Mouse (Mus musculus) spleen, embryonic (tissue): ENCODE data around the gene Osgep.
"Not testable (repeated sequence)": the region's sequence is repeated elsewhere in the genome, so short reads cannot be mapped to it uniquely, and the experiment has no call there.

Source experiments
- CTCF ChIA-PET: fragments of 350-600 bp; sonication (Branson Sonifier 250); formaldehyde crosslinking; loops from one replicate; lab custom pipeline; 2022; lab: Charles Lee

The Osgep gene

DNA sequence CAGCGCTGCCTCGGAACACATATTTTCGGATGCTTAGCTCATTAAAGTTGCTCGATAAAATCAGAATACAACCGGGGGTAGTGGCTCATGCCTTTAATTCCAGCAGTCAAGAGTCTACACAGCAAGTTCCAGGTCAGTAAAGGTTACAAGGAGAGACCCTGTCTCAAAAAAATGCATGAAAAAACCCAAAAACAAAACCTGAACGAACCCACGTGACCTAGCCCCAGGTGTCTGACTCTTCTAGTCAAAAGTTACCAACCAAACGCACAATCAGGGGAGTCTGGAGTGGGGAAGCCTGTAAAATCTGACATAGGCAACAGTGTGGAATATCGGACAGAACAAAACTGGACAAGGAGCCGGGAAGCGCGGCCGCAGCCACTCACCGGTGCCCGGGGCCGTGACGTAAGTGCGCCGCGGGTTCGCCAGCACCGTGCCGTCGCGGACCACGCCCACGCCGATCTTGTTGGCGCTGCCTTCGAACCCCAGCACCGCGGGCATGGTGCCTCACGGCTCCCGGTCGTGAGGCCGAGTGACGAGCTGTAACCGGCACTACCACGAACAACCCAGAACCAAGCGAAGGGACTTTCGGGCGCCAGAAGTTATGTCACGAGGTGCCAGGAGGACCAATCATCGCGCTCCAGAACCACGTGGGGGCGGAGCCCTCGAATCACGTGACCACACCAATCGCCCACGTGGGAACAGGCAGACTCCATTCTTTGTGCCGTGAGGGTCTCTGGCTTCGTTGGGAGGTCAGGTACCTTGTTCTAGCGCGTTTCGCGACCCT is at the start of gene Osgep, which contains the start of gene Apex1:
Gene Osgep, minus strand, starts transcription at position 613 of the 784 bp plus-strand sequence.
Gene Apex1, plus strand, starts transcription at position 688 of the 784 bp plus-strand sequence.
- CTCF ChIA-PET: interaction anchor here (0.5 kb wide), 1 partner anchor 47 kb away, joined by 3 read pairs; no protein-coding TSS in a partner anchor

DNA sequence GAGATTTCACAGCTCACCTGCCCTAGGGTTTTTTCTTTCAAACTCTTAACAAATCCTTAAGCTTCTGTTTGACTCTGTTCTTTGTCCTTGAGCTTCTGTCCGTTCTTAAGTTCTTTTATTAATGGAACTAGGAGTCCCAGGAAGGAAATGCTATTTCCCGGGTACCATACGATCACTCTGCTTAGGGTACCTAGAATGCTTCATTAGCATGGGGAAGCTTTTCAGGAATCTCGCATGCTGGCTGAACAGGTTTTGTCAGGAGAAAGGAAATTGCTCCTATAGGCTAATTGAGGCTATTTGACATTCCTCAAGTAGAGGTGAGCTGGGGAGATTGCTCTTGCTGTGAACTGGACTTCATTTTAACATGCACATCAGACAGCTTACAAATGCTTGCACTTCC is 49.0 kb upstream of the Osgep start:
- CTCF ChIA-PET: no interaction called here

- CTCF ChIA-PET: not testable (repeated sequence)
Measured at GRCm38 (mm10) chr14:50973054-50973453, 48.4 kb upstream of the Osgep start.

DNA sequence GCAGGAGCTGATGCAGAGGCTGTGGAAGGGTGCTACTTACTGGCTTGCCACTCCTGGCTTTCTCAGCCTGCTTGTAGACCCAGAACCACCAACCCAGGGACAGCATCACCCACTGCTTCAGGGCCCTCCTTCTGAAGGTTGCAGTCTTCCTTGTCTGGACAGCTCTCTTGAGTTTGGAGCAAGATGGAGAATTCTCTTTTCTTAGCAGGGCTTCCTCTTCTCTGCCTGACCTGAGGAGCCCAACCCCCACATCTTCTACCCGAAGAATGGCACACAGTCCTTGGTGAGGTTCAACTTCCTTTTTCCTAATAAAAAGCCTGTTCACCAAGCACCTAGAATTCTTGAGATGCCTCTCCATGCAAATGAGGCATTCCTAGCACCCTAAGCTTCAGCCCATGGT is 46.1 kb upstream of the Osgep start:
- CTCF ChIA-PET: no interaction called here

DNA sequence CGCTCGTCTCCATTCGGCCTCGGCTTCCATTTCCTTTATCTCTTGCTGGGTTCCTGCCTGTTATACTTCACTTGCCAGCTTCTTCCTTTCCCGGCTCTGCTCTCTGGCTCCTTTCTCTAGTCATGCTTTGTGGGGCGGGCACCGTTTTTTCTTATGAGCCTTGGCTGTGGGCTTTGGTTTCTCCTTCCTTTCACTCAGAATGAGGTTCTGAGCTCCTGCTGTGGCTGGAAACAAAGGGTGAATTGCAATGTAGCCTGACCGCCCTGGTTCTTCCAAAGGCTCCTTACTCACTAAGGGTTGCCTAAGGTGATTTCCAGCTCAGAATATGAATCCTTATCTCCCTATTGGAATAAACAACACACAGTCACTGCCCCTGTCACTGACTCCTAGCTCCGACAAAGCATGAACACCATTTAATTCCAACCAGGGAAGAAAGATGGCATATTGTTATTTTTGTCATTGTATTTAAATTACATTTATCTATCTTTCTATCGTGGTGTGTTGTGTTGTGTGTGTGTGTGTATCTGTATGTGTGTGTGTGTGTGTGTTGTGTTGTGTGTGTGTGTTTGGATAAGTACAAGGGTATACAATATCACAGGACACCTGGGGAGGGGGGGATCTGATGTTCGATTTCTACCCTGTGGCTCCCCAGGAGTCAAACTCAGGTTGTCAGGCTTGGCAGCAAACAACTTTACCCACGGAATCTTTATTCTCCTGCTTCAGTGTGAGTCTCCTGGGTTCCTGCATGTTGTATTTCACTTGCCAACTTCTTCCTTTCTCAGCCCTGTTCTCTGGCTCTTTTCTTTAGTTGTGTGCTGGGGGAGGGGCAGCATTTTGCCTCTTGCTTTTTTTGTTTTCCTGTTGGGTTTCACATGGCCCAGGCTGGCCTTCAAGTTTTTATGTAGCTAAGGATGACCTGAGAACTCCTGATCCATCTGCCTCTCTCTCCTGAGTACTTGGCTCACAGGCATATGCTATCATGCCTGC is 45.2 kb upstream of the Osgep start:
- CTCF ChIA-PET: interaction anchor here (0.6 kb wide), 1 partner anchor 1027 kb away, joined by 27 read pairs; no protein-coding TSS in a partner anchor

DNA sequence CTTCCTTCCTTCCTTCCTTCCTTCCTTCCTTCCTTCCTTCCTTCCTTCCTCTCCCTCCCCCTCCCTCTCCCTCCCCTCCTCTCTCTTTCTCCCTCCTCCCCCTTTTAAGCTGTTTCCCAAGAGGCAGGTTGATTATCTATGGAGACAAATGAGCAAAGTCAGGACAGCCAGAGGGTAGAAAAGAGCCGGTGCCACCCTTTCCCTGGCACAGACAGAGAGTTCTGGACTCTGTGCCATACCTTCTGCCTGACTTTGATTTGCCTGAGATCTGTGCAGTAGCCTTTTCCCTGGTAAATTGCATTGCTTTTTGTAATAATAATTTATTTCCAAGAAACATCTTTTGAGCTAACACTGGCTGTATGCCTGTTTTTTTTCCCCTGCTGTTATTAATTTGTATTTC is 44.3 kb upstream of the Osgep start:
- CTCF ChIA-PET: interaction anchor here (0.6 to 1.0 kb wide), 2 partner anchors 11 to 1028 kb away, joined by 9 to 27 read pairs; no protein-coding TSS in a partner anchor

- CTCF ChIA-PET: interaction anchor here (0.6 to 1.0 kb wide), 2 partner anchors 12 to 1029 kb away, joined by 9 to 27 read pairs; no protein-coding TSS in a partner anchor
Measured at GRCm38 (mm10) chr14:50968216-50968980, 43.7 kb upstream of the Osgep start.

DNA sequence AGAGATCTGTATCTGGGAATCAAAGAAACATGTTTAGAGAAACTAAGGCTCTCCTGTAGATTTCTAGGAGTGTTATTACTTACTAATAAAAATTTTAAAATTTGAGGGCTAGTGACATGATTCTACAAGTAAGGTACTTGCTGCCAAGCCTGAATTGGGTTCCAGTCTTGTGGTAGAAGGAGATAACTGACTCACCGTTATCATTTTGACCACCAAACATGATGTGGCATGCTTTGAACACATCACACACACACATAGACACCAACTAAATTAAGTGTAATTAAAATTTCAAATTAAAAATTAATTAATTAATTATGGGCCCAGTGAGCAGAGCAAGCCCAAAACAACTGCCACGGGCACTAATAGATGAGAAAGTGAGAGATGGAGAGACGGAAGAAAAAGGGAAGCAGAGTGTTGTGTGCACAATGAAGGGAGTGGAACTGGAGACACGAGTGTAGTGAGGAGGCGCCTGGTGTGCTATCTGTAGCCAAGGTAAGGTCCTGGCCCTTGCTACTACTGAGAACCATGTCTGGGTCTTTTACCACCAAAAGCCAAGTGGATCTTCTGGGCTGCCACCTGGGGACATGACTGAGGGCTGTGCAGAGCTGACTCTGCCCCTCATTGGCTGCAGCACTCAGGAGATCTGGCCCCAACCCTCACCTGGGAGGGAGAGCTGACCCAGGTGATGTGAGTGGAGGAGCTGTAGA is 33.7 kb upstream of the Osgep start:
- CTCF ChIA-PET: not testable (repeated sequence)

DNA sequence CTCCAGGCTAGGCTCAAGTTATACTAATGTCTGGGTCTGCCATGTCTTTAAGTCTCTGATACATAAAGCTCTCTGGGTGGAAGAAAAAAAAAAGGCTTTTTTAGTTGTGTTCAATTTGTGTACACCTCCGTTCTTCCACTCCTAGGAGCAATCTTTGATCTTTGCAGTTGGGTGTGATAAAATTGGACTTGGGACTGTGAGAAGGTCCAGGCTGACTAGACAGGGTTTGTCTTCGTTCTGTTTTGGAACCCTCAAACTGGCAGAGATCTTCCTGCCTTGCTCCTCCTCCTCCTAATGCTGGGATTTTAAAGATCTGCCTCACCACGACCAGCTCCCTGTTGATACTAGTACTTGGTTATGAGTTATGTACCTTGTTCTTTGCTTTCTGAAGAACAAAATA is 32.5 kb upstream of the Osgep start:
- CTCF ChIA-PET: not testable (repeated sequence)

DNA sequence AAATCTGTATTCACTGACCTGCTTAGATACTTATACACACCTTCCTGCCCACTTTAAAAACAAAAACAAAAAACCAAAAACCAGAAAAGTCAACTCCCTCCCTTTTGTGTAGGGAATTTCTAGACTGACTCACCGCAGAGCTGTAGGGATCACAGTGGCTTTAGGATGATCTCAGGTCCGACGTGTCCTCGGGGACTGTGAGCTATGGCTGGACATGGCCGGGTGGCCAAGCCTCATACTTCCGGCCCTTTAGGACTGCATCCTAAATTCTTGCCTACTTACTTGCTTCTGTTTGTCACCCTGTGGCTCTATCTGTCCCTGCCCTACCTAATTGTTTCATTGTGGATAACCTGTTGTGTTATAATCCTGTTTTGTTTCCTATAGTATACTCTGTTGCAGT is 32.0 kb upstream of the Osgep start:
- CTCF ChIA-PET: not testable (repeated sequence)

GRCm38 (mm10) chr14:50955942-50956508 is 31.3 kb upstream of the Osgep start, which contains the start of gene Pnp2:
Gene Pnp2 (plus strand): TSS chr14:50955992.
- CTCF ChIA-PET: not testable (repeated sequence)

DNA sequence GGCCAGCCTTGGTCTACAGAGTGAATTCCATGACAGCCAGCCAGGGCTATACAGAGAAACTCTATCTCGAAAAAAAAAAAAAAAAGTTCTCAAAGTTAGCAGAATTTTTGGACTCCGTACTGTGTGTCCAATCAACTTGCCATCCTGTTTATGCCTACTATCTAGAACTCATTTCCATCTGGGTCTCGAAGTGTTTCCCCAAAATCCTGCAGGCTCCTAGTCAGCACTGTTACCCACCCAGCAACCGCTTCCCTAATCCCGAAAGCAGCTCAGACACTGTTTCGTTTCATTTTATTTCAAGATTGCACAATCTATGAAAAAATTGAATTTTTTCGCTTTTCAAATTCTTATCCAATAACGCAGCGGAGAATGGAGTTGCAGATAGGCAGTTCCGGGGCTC is 30.8 kb upstream of the Osgep start:
- CTCF ChIA-PET: no interaction called here

- CTCF ChIA-PET: interaction anchor here (0.6 kb wide), 1 partner anchor 120 kb away, joined by 4 read pairs; no protein-coding TSS in a partner anchor
Measured at GRCm38 (mm10) chr14:50945526-50945925, 20.8 kb upstream of the Osgep start.

DNA sequence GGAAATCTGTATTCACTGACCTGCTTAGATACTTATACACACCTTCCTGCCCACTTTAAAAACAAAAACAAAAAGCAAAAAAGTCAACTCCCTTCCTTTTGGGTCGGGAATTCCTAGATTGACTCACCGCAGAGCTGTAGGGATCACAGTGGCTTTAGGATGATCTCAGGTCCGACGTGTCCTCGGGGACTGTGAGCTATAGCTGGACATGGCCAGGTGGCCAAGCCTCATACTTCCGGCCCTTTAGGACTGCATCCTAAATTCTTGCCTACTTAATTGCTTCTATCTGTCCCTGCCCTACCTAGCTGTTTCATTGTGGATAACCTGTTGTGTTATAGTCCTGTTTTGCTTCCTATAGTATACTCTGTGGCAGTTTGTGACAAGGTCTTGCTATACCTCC is 20.4 kb upstream of the Osgep start:
- CTCF ChIA-PET: interaction anchor here (0.6 kb wide), 1 partner anchor 121 kb away, joined by 4 read pairs; no protein-coding TSS in a partner anchor

- CTCF ChIA-PET: not testable (repeated sequence)
Measured at GRCm38 (mm10) chr14:50944668-50945033, 20.0 kb upstream of the Osgep start.

- CTCF ChIA-PET: no interaction called here
Measured at GRCm38 (mm10) chr14:50943932-50944667, 19.4 kb upstream of the Osgep start, which contains the start of gene Gm49342. Gene Gm49342 (plus strand): TSS chr14:50944517.

DNA sequence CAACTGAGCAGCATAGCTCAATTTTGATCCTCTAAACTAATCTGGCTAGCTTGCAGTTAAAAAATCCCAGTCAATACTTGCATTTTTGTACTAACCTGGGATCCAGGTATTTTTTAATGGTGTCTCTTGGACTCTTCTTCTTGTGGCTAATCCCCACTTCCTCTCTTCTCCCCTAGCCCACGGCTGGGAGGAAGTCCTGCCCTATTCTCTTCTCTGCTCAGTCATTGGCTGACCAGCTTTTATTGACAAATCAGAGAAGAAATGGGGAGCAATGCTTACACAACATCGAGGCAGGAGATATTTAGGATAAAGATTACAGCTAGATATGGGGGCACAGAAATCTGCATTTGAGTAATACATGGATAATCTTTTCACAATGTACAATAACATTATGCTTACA is 14.2 kb upstream of the Osgep start:
- CTCF ChIA-PET: no interaction called here

- CTCF ChIA-PET: no interaction called here
Measured at GRCm38 (mm10) chr14:50938119-50938908, 13.6 kb upstream of the Osgep start.
